Mouse (Mus musculus): ENCODE measurements around the gene Oca2. TPM values are rescaled to one million over a fixed set of nuclear protein-coding genes. Genes with fewer than 3 reads are reported as not detected.

The Oca2 gene
- polyA plus RNA-seq, 1 experiment = not detected

GRCm38 (mm10) chr7:56460814-56461520 lies 221.4 kb downstream of the Oca2 start:
- Histone ChIP-seq H3K36me3 (ENCODE audit: control insufficient read depth, insufficient read depth, low read length) (no peaks in the 10 kb centered on the region), H3K4me1 (ENCODE audit: control insufficient read depth, insufficient read depth, low read length) (no peaks in the 10 kb centered on the region), H3K27me3 (replicated peaks; ENCODE audit: control insufficient read depth, insufficient read depth, low read length) (no peaks in the 10 kb centered on the region), H3K27ac (ENCODE audit: insufficient read depth, low read depth, low read length) (no peak overlapping the region), H3K4me3 (ENCODE audit: insufficient read depth, low read depth, low read length) (no peak overlapping the region)
- TF ChIP-seq CTCF (conservative IDR thresholded peaks at IDR 0.05; ENCODE audit: insufficient read depth, insufficient read length, low read depth, low read length) (no peak), POLR2A (IDR thresholded peaks at IDR 0.05; ENCODE audit: low read depth, low read length) (no peak)
- no peak for DNase-seq
- WGBS = 70% methylated on average over 4 of the region's 4 CpGs

DNA sequence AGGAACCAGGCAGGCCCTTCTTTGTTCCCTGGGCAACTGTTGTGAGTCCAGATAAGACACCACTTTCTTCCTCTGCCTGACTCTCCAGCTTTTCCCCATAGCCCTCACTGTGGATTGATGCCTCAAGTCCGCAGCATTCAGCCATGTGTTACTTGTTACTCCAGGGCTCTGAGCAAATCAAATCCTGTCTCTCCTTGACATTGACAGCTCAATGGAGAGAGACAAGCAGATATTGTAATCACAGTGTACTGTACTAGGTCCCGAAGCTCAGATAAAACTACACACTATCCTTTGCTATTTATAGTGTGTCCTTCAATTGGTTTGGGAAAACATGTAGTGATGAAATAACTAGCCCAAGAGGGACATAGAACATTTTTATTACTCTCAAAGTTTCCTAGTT lies 258.7 kb downstream of the Oca2 start:
- no peak overlapping the region for H3K27ac ChIP-seq (ENCODE audit: insufficient read depth, low read depth, low read length)
- WGBS = 66% methylated on average over 2 of the region's 2 CpGs
- no peak for TF ChIP-seq CTCF (conservative IDR thresholded peaks at IDR 0.05; ENCODE audit: insufficient read depth, insufficient read length, low read depth, low read length)
- no peak for TF ChIP-seq POLR2A (IDR thresholded peaks at IDR 0.05; ENCODE audit: low read depth, low read length)
- no peaks in the 10 kb centered on the region for H3K4me1 ChIP-seq (ENCODE audit: control insufficient read depth, insufficient read depth, low read length)
- H3K27me3 ChIP-seq (replicated peaks; ENCODE audit: control insufficient read depth, insufficient read depth, low read length) = no peaks in the 10 kb centered on the region
- H3K4me3 ChIP-seq (ENCODE audit: insufficient read depth, low read depth, low read length) = no peak overlapping the region
- DNase-seq = no peak
- H3K36me3 ChIP-seq (ENCODE audit: control insufficient read depth, insufficient read depth, low read length) = no peaks in the 10 kb centered on the region

- Histone ChIP-seq H3K27ac (ENCODE audit: insufficient read depth, low read depth, low read length) (no peak overlapping the region), H3K4me3 (ENCODE audit: insufficient read depth, low read depth, low read length) (no peak overlapping the region), H3K36me3 (ENCODE audit: control insufficient read depth, insufficient read depth, low read length) (no peaks in the 10 kb centered on the region), H3K4me1 (ENCODE audit: control insufficient read depth, insufficient read depth, low read length) (no peaks in the 10 kb centered on the region), H3K27me3 (replicated peaks; ENCODE audit: control insufficient read depth, insufficient read depth, low read length) (no peaks in the 10 kb centered on the region)
- no peak for DNase-seq
- TF ChIP-seq CTCF (conservative IDR thresholded peaks at IDR 0.05; ENCODE audit: insufficient read depth, insufficient read length, low read depth, low read length) = no peak
- TF ChIP-seq POLR2A (IDR thresholded peaks at IDR 0.05; ENCODE audit: low read depth, low read length) = no peak
- WGBS = 68% methylated on average over 2 of the region's 2 CpGs
These were observed 259.8 kb downstream of the Oca2 start for GRCm38 (mm10) chr7:56499319-56499718.

- Histone ChIP-seq H3K4me1 (ENCODE audit: control insufficient read depth, insufficient read depth, low read length) (no peaks in the 10 kb centered on the region), H3K27me3 (replicated peaks; ENCODE audit: control insufficient read depth, insufficient read depth, low read length) (no peaks in the 10 kb centered on the region), H3K36me3 (ENCODE audit: control insufficient read depth, insufficient read depth, low read length) (no peaks in the 10 kb centered on the region), H3K4me3 (ENCODE audit: insufficient read depth, low read depth, low read length) (no peak overlapping the region), H3K27ac (ENCODE audit: insufficient read depth, low read depth, low read length) (no peak overlapping the region)
- TF ChIP-seq CTCF (conservative IDR thresholded peaks at IDR 0.05; ENCODE audit: insufficient read depth, insufficient read length, low read depth, low read length) = no peak
- no peak for TF ChIP-seq POLR2A (IDR thresholded peaks at IDR 0.05; ENCODE audit: low read depth, low read length)
- DNase-seq = no peak
- WGBS = 38% methylated on average over 1 of the region's 1 CpGs
These were observed 260.2 kb downstream of the Oca2 start for GRCm38 (mm10) chr7:56499767-56500166.

GRCm38 (mm10) chr7:56500438-56500837 lies 260.9 kb downstream of the Oca2 start:
- no peak for TF ChIP-seq CTCF (conservative IDR thresholded peaks at IDR 0.05; ENCODE audit: insufficient read depth, insufficient read length, low read depth, low read length)
- TF ChIP-seq POLR2A (IDR thresholded peaks at IDR 0.05; ENCODE audit: low read depth, low read length) = no peak
- Histone ChIP-seq H3K36me3 (ENCODE audit: control insufficient read depth, insufficient read depth, low read length) (no peaks in the 10 kb centered on the region), H3K4me3 (ENCODE audit: insufficient read depth, low read depth, low read length) (no peak overlapping the region), H3K27ac (ENCODE audit: insufficient read depth, low read depth, low read length) (no peak overlapping the region), H3K4me1 (ENCODE audit: control insufficient read depth, insufficient read depth, low read length) (no peaks in the 10 kb centered on the region), H3K27me3 (replicated peaks; ENCODE audit: control insufficient read depth, insufficient read depth, low read length) (no peaks in the 10 kb centered on the region)
- DNase-seq = no peak
- WGBS = 94% methylated on average over 1 of the region's 1 CpGs

- no peak overlapping the region for H3K4me3 ChIP-seq (ENCODE audit: insufficient read depth, low read depth, low read length)
- H3K27me3 ChIP-seq (replicated peaks; ENCODE audit: control insufficient read depth, insufficient read depth, low read length) = no peaks in the 10 kb centered on the region
- H3K4me1 ChIP-seq (ENCODE audit: control insufficient read depth, insufficient read depth, low read length) = no peaks in the 10 kb centered on the region
- no peaks in the 10 kb centered on the region for H3K36me3 ChIP-seq (ENCODE audit: control insufficient read depth, insufficient read depth, low read length)
- TF ChIP-seq CTCF (conservative IDR thresholded peaks at IDR 0.05; ENCODE audit: insufficient read depth, insufficient read length, low read depth, low read length) = no peak
- no peak for TF ChIP-seq POLR2A (IDR thresholded peaks at IDR 0.05; ENCODE audit: low read depth, low read length)
- WGBS = 71% methylated on average over 1 of the region's 1 CpGs
- H3K27ac ChIP-seq (ENCODE audit: insufficient read depth, low read depth, low read length) = no peak overlapping the region
- DNase-seq = no peak
These were observed 279.0 kb downstream of the Oca2 start for GRCm38 (mm10) chr7:56518581-56518980.

- no peaks in the 10 kb centered on the region for H3K36me3 ChIP-seq (ENCODE audit: control insufficient read depth, insufficient read depth, low read length)
- no peak overlapping the region for H3K27ac ChIP-seq (ENCODE audit: insufficient read depth, low read depth, low read length)
- WGBS = 8% methylated on average over 5 of the region's 5 CpGs
- TF ChIP-seq CTCF (conservative IDR thresholded peaks at IDR 0.05; ENCODE audit: insufficient read depth, insufficient read length, low read depth, low read length) (no peak), POLR2A (IDR thresholded peaks at IDR 0.05; ENCODE audit: low read depth, low read length) (no peak)
- H3K27me3 ChIP-seq (replicated peaks; ENCODE audit: control insufficient read depth, insufficient read depth, low read length) = no peaks in the 10 kb centered on the region
- H3K4me3 ChIP-seq (ENCODE audit: insufficient read depth, low read depth, low read length) = no peak overlapping the region
- no peak for DNase-seq
- H3K4me1 ChIP-seq (ENCODE audit: control insufficient read depth, insufficient read depth, low read length) = no peaks in the 10 kb centered on the region
These were observed 280.2 kb downstream of the Oca2 start for GRCm38 (mm10) chr7:56519741-56520140.

Measured in kidney, adult 2 months (tissue).